Mouse (Mus musculus): ENCODE measurements around the gene Eef1b2. TPM values are rescaled to one million over a fixed set of nuclear protein-coding genes. Genes with fewer than 3 reads are reported as not detected.

Eef1b2 gene
- polyA plus RNA-seq, 1 experiment: 1,453 TPM

DNA sequence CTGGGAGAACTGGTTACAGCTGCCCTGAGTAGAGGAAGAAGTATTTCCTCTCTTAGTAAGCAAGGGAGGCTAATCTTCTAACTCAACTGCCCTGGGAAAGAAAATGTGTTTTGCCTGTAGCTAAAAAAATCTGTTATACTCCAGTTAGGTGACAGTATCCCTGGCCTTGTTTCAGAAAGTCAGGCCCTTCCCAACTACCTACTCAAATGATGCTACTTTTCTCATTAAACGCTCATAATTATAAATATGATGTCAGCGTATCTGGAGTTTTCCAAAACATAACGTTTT, 37.6 kb downstream of the Eef1b2 start, which contains the start of gene Gpr1:
Gene Gpr1, minus strand, starts transcription at position 273 of the 288 bp plus-strand sequence.
- no peaks in the 10 kb centered on the region for H3K27me3 ChIP-seq (ENCODE audit: control insufficient read depth, insufficient read depth, insufficient read length)
- TF ChIP-seq MYOG (IDR thresholded peaks at IDR 0.05; ENCODE audit: control insufficient read depth, extremely low read depth, insufficient read length) (no peak), USF1 (IDR thresholded peaks at IDR 0.05; ENCODE audit: low read depth) (no peak), MYOD1 (IDR thresholded peaks at IDR 0.05; ENCODE audit: control insufficient read depth, insufficient read length, low read depth) (no peak), FOSL1 (IDR thresholded peaks at IDR 0.05; ENCODE audit: insufficient read depth, low read length, poor library complexity, severe bottlenecking) (no peak), CTCF (IDR thresholded peaks at IDR 0.05; ENCODE audit: control insufficient read depth, insufficient read depth, insufficient read length) (no peak), MAX (IDR thresholded peaks at IDR 0.05) (no peak), CEBPB (IDR thresholded peaks at IDR 0.05; ENCODE audit: low read depth) (no peak)
- no peaks in the 10 kb centered on the region for H3K36me3 ChIP-seq (ENCODE audit: control insufficient read depth, insufficient read depth)
- no peak within 1 kb of the TSS for H3ac ChIP-seq (ENCODE audit: control insufficient read depth, insufficient read length, low read depth)
- no peaks in the 10 kb centered on the region for H3K79me2 ChIP-seq (ENCODE audit: control insufficient read depth, insufficient read depth)
- H3K4me3 ChIP-seq (ENCODE audit: insufficient read depth, poor library complexity, severe bottlenecking): no peak within 1 kb of the TSS
- no peaks in the 10 kb centered on the region for H3K79me3 ChIP-seq (ENCODE audit: low read depth)

- H3K4me3 ChIP-seq (ENCODE audit: insufficient read depth, poor library complexity, severe bottlenecking): no peak overlapping the region
- no peaks in the 10 kb centered on the region for H3K36me3 ChIP-seq (ENCODE audit: control insufficient read depth, insufficient read depth)
- no peak overlapping the region for H3ac ChIP-seq (ENCODE audit: control insufficient read depth, insufficient read length, low read depth)
- TF ChIP-seq MYOD1 (IDR thresholded peaks at IDR 0.05; ENCODE audit: control insufficient read depth, insufficient read length, low read depth) (no peak), CEBPB (IDR thresholded peaks at IDR 0.05; ENCODE audit: low read depth) (no peak), MAX (IDR thresholded peaks at IDR 0.05) (no peak), MYOG (IDR thresholded peaks at IDR 0.05; ENCODE audit: control insufficient read depth, extremely low read depth, insufficient read length) (no peak), USF1 (IDR thresholded peaks at IDR 0.05; ENCODE audit: low read depth) (no peak), FOSL1 (IDR thresholded peaks at IDR 0.05; ENCODE audit: insufficient read depth, low read length, poor library complexity, severe bottlenecking) (no peak), CTCF (IDR thresholded peaks at IDR 0.05; ENCODE audit: control insufficient read depth, insufficient read depth, insufficient read length) (no peak)
- no peaks in the 10 kb centered on the region for H3K79me2 ChIP-seq (ENCODE audit: control insufficient read depth, insufficient read depth)
- no peaks in the 10 kb centered on the region for H3K79me3 ChIP-seq (ENCODE audit: low read depth)
- no peaks in the 10 kb centered on the region for H3K27me3 ChIP-seq (ENCODE audit: control insufficient read depth, insufficient read depth, insufficient read length)
Measured at GRCm38 (mm10) chr1:63214631-63215030, 38.0 kb downstream of the Eef1b2 start.

GRCm38 (mm10) chr1:63219277-63219676, 42.7 kb downstream of the Eef1b2 start:
- H3ac ChIP-seq (ENCODE audit: control insufficient read depth, insufficient read length, low read depth): no peak overlapping the region
- H3K79me2 ChIP-seq (ENCODE audit: control insufficient read depth, insufficient read depth): no peaks in the 10 kb centered on the region
- H3K79me3 ChIP-seq (ENCODE audit: low read depth): no peaks in the 10 kb centered on the region
- no peaks in the 10 kb centered on the region for H3K27me3 ChIP-seq (ENCODE audit: control insufficient read depth, insufficient read depth, insufficient read length)
- TF ChIP-seq MYOG (IDR thresholded peaks at IDR 0.05; ENCODE audit: control insufficient read depth, extremely low read depth, insufficient read length): no peak
- TF ChIP-seq CTCF (IDR thresholded peaks at IDR 0.05; ENCODE audit: control insufficient read depth, insufficient read depth, insufficient read length): no peak
- no peak for TF ChIP-seq MAX (IDR thresholded peaks at IDR 0.05)
- TF ChIP-seq USF1 (IDR thresholded peaks at IDR 0.05; ENCODE audit: low read depth): no peak
- no peak for TF ChIP-seq CEBPB (IDR thresholded peaks at IDR 0.05; ENCODE audit: low read depth)
- TF ChIP-seq MYOD1 (IDR thresholded peaks at IDR 0.05; ENCODE audit: control insufficient read depth, insufficient read length, low read depth): no peak
- no peak for TF ChIP-seq FOSL1 (IDR thresholded peaks at IDR 0.05; ENCODE audit: insufficient read depth, low read length, poor library complexity, severe bottlenecking)
- no peak overlapping the region for H3K4me3 ChIP-seq (ENCODE audit: insufficient read depth, poor library complexity, severe bottlenecking)
- H3K36me3 ChIP-seq (ENCODE audit: control insufficient read depth, insufficient read depth): no peaks in the 10 kb centered on the region

GRCm38 (mm10) chr1:63225009-63225408, 48.4 kb downstream of the Eef1b2 start:
- H3K79me2 ChIP-seq (ENCODE audit: control insufficient read depth, insufficient read depth): no peaks in the 10 kb centered on the region
- H3K27me3 ChIP-seq (ENCODE audit: control insufficient read depth, insufficient read depth, insufficient read length): no peaks in the 10 kb centered on the region
- H3K36me3 ChIP-seq (ENCODE audit: control insufficient read depth, insufficient read depth): no peaks in the 10 kb centered on the region
- no peaks in the 10 kb centered on the region for H3K79me3 ChIP-seq (ENCODE audit: low read depth)
- H3K4me3 ChIP-seq (ENCODE audit: insufficient read depth, poor library complexity, severe bottlenecking): no peak overlapping the region
- H3ac ChIP-seq (ENCODE audit: control insufficient read depth, insufficient read length, low read depth): no peak overlapping the region
- TF ChIP-seq MAX (IDR thresholded peaks at IDR 0.05) (no peak), MYOD1 (IDR thresholded peaks at IDR 0.05; ENCODE audit: control insufficient read depth, insufficient read length, low read depth) (no peak), CEBPB (IDR thresholded peaks at IDR 0.05; ENCODE audit: low read depth) (no peak), MYOG (IDR thresholded peaks at IDR 0.05; ENCODE audit: control insufficient read depth, extremely low read depth, insufficient read length) (no peak), FOSL1 (IDR thresholded peaks at IDR 0.05; ENCODE audit: insufficient read depth, low read length, poor library complexity, severe bottlenecking) (no peak), USF1 (IDR thresholded peaks at IDR 0.05; ENCODE audit: low read depth) (no peak), CTCF (IDR thresholded peaks at IDR 0.05; ENCODE audit: control insufficient read depth, insufficient read depth, insufficient read length) (no peak)

DNA sequence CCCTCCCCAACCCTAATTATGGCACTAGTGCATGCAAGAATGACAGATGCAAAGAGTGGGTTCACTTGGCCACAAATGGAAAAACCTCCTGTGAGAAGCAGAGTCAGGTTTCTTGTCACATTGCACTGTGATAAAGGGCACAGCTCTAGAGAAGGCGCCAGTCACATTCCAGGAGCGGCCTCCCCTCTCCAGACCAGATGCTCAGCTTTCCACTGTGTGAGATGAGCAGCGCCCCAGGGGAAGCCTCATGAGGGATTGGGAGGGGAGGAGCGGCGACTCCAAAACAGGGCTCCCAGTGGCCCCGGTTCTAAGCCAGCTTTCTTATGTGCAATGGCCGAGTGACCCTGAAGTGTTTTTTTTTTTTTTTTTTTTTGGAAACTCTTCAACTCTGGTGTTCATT, 49.3 kb downstream of the Eef1b2 start:
- TF ChIP-seq MYOD1 (IDR thresholded peaks at IDR 0.05; ENCODE audit: control insufficient read depth, insufficient read length, low read depth) (no peak), FOSL1 (IDR thresholded peaks at IDR 0.05; ENCODE audit: insufficient read depth, low read length, poor library complexity, severe bottlenecking) (no peak), CTCF (IDR thresholded peaks at IDR 0.05; ENCODE audit: control insufficient read depth, insufficient read depth, insufficient read length) (no peak), CEBPB (IDR thresholded peaks at IDR 0.05; ENCODE audit: low read depth) (no peak), USF1 (IDR thresholded peaks at IDR 0.05; ENCODE audit: low read depth) (no peak), MYOG (IDR thresholded peaks at IDR 0.05; ENCODE audit: control insufficient read depth, extremely low read depth, insufficient read length) (no peak), MAX (IDR thresholded peaks at IDR 0.05) (no peak)
- H3K79me2 ChIP-seq (ENCODE audit: control insufficient read depth, insufficient read depth): no peaks in the 10 kb centered on the region
- no peaks in the 10 kb centered on the region for H3K79me3 ChIP-seq (ENCODE audit: low read depth)
- H3K27me3 ChIP-seq (ENCODE audit: control insufficient read depth, insufficient read depth, insufficient read length): no peaks in the 10 kb centered on the region
- H3K4me3 ChIP-seq (ENCODE audit: insufficient read depth, poor library complexity, severe bottlenecking): no peak overlapping the region
- H3K36me3 ChIP-seq (ENCODE audit: control insufficient read depth, insufficient read depth): no peaks in the 10 kb centered on the region
- H3ac ChIP-seq (ENCODE audit: control insufficient read depth, insufficient read length, low read depth): no peak overlapping the region

GRCm38 (mm10) chr1:63227241-63227640, 50.6 kb downstream of the Eef1b2 start:
- H3K36me3 ChIP-seq (ENCODE audit: control insufficient read depth, insufficient read depth): no peaks in the 10 kb centered on the region
- no peak overlapping the region for H3K4me3 ChIP-seq (ENCODE audit: insufficient read depth, poor library complexity, severe bottlenecking)
- no peaks in the 10 kb centered on the region for H3K27me3 ChIP-seq (ENCODE audit: control insufficient read depth, insufficient read depth, insufficient read length)
- TF ChIP-seq CEBPB (IDR thresholded peaks at IDR 0.05; ENCODE audit: low read depth) (no peak), USF1 (IDR thresholded peaks at IDR 0.05; ENCODE audit: low read depth) (no peak), FOSL1 (IDR thresholded peaks at IDR 0.05; ENCODE audit: insufficient read depth, low read length, poor library complexity, severe bottlenecking) (no peak), CTCF (IDR thresholded peaks at IDR 0.05; ENCODE audit: control insufficient read depth, insufficient read depth, insufficient read length) (no peak), MAX (IDR thresholded peaks at IDR 0.05) (no peak), MYOG (IDR thresholded peaks at IDR 0.05; ENCODE audit: control insufficient read depth, extremely low read depth, insufficient read length) (no peak), MYOD1 (IDR thresholded peaks at IDR 0.05; ENCODE audit: control insufficient read depth, insufficient read length, low read depth) (no peak)
- no peaks in the 10 kb centered on the region for H3K79me2 ChIP-seq (ENCODE audit: control insufficient read depth, insufficient read depth)
- no peaks in the 10 kb centered on the region for H3K79me3 ChIP-seq (ENCODE audit: low read depth)
- H3ac ChIP-seq (ENCODE audit: control insufficient read depth, insufficient read length, low read depth): no peak overlapping the region
